Mouse (Mus musculus) G1E (cell line): ENCODE measurements around the gene Glt8d1.

Experiments
- CTCF ChIP-seq: IDR thresholded peaks from 2 replicates; pipeline ENCODE4 v1.5.1; 2012; ENCODE audit warnings: low read depth, low read length, inconsistent platforms, mixed read lengths
- GATA1 ChIP-seq: IDR thresholded peaks from 2 replicates; pipeline ENCODE4 v1.6.1; 2012; ENCODE audit warnings: borderline replicate concordance, low read length, inconsistent platforms, mixed read lengths
- POLR2AphosphoS5 ChIP-seq: IDR thresholded peaks from 2 replicates; pipeline ENCODE4 v1.6.1; 2012; ENCODE audit warnings: low read depth, low read length, inconsistent platforms; ENCODE audit not compliant: insufficient replicate concordance
- TAL1 ChIP-seq: conservative IDR thresholded peaks from 2 replicates; pipeline ENCODE4 v1.6.1; 2012; ENCODE audit warnings: low read depth, low read length, inconsistent platforms, mixed read lengths

DNA sequence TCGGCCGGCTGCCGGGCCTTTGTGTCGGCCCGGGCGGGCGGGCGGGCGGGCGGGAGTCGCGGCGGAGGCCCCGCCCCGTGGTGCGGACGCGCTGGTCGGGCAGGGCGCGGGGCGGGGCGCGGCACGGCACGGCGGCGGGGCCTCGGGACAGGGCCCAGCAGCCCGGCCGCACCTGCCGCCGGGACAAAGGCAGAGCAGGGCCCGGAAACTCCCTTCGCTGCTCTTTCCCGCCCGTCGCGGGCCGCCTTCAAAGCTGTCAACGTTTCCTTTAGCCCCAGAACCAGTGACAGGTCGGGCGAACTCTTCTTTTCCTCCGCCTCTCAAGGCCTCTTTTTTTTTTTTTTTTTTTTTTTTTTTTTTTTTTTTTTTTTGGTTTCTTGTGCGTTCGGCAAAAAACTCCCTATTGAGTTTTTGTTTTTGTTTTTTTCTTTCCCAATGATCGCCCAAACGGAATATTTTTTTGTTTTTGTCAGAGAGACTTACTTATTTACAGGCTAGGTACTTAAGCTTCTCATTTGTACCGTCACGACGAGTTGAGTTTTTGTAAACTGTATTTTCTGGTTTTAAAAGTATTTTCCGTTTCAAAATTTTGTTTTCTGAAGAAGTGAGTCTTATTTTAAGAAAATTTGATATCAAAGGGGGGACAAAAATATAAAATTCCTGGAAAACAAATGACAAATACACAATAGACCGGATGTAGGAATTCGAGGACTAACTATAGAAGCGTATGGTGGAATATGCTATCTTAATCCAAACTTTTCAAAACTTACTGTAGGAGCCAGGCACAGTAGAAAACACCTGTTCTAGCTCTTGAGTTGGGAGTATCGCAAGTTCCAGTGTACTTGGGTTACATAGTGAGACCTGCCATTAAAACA, 18.4 kb downstream of the Glt8d1 start:
- no peak for TF ChIP-seq CTCF
- TF ChIP-seq GATA1 = no peak
- no peak for TF ChIP-seq POLR2AphosphoS5
- no peak for TF ChIP-seq TAL1
